Mouse (Mus musculus): ENCODE data around the gene Hdac7. TPM values are rescaled to one million over a fixed set of nuclear protein-coding genes. Genes with fewer than 3 reads are reported as not detected.

Gene Hdac7
- total and polyA plus RNA-seq, 2 experiments from 2014 or later = 24.2 to 29.2 TPM

DNA sequence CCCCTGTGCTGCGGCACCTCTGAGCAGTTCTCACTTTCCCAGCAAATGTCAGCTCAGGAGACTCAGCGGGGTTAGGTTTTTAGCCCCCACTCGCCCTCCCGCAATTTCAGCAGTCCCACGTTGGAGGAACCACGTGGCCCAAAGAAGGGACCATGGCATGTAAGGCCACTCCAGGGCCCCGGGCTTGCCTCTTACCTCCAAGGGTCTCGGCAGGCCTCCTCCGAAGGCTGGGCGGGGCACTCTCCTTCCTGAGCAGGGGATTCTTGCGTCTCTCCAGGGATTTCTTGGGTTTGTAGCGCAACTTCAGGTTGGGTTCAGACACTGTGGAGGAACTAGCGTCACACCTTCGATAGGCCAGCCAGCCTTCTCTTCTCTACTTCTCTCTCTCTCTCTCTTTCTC, 35.1 kb downstream of the Hdac7 start:
- no peaks in the 10 kb centered on the region for H3K9me3 ChIP-seq (ENCODE audit: low read length)
- 92% methylated on average over 14 of the region's 14 CpGs for WGBS
- peaks cover 39% of the 10 kb centered on the region for H3K36me3 ChIP-seq (ENCODE audit: insufficient read depth, low read length)
- H3K4me1 ChIP-seq (ENCODE audit: insufficient read depth, low read length) = peaks cover 10% of the 10 kb centered on the region; the same call in 1 of the 2 replicates
- no peaks in the 10 kb centered on the region for H3K27me3 ChIP-seq (ENCODE audit: insufficient read depth, low read length)
- no peak overlapping the region for H3K27ac ChIP-seq (ENCODE audit: low read depth, low read length)
- no peak overlapping the region for H3K9ac ChIP-seq (replicated peaks; ENCODE audit: low read length, poor library complexity, severe bottlenecking)
- no peak overlapping the region for H3K4me3 ChIP-seq (ENCODE audit: low read depth, low read length)
- no peak for ATAC-seq (ENCODE audit: low FRiP score)
- H3K4me2 ChIP-seq (ENCODE audit: low read depth, low read length, poor library complexity, severe bottlenecking) = no peak overlapping the region
- DNase-seq (ENCODE audit: low spot score) = no peak
- no peak for TF ChIP-seq CTCF (IDR thresholded peaks at IDR 0.05)

DNA sequence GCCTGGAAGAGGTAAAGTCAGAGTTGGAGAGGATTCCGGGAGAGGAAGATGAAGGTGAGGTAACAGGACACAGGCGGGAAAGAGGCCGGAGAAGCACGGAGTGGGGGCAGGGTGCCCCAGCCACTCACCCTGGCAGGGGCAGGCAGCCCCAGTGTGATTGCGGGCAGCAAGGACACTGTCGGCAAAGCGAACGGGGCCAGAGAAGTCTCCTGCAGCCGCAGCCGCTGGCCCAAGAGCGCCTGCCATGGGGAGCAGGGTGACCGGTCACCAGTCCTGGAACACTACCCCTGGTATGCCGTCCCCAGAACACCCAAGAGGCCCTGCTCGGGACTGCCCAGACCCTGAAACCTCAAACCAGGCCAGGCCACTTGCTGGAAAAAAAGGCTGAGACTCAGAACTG, 35.8 kb downstream of the Hdac7 start:
- no peak overlapping the region for H3K4me2 ChIP-seq (ENCODE audit: low read depth, low read length, poor library complexity, severe bottlenecking)
- no peaks in the 10 kb centered on the region for H3K9me3 ChIP-seq (ENCODE audit: low read length)
- H3K27ac ChIP-seq (ENCODE audit: low read depth, low read length) = no peak overlapping the region
- H3K4me1 ChIP-seq (ENCODE audit: insufficient read depth, low read length) = peaks cover 8% of the 10 kb centered on the region; the same call in 1 of the 2 replicates
- no peak for TF ChIP-seq CTCF (IDR thresholded peaks at IDR 0.05)
- 85% methylated on average over 14 of the region's 14 CpGs for WGBS
- no peak for DNase-seq (ENCODE audit: low spot score)
- H3K36me3 ChIP-seq (ENCODE audit: insufficient read depth, low read length) = peaks cover 39% of the 10 kb centered on the region
- no peaks in the 10 kb centered on the region for H3K27me3 ChIP-seq (ENCODE audit: insufficient read depth, low read length)
- ATAC-seq (ENCODE audit: low FRiP score) = no peak
- no peak overlapping the region for H3K9ac ChIP-seq (replicated peaks; ENCODE audit: low read length, poor library complexity, severe bottlenecking)
- no peak overlapping the region for H3K4me3 ChIP-seq (ENCODE audit: low read depth, low read length)

DNA sequence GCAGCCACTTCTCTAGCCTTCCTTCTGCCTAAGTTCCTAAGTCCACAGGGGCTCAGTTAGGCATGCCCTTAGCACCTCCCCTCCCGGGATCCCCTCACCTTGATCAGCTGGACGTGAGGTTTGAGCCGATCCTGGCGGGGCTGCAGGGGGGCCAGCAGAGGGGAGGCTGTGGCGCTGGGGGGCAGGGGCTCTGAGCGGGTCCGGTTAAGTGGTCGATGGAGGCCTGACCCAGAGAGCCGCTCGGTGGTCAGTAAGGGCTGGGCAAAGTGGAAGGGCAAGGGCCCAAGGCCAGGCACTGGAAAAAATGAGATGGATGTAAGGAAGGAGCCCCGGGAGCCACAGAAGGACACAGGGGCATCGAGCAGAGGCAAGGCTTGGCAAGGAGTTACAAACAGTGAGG, 36.4 kb downstream of the Hdac7 start:
- no peak overlapping the region for H3K4me2 ChIP-seq (ENCODE audit: low read depth, low read length, poor library complexity, severe bottlenecking)
- no peaks in the 10 kb centered on the region for H3K27me3 ChIP-seq (ENCODE audit: insufficient read depth, low read length)
- no peak overlapping the region for H3K27ac ChIP-seq (ENCODE audit: low read depth, low read length)
- 74% methylated on average over 12 of the region's 12 CpGs for WGBS
- no peak for DNase-seq (ENCODE audit: low spot score)
- H3K9me3 ChIP-seq (ENCODE audit: low read length) = no peaks in the 10 kb centered on the region
- H3K4me3 ChIP-seq (ENCODE audit: low read depth, low read length) = no peak overlapping the region
- ATAC-seq (ENCODE audit: low FRiP score) = no peak
- H3K9ac ChIP-seq (replicated peaks; ENCODE audit: low read length, poor library complexity, severe bottlenecking) = no peak overlapping the region
- TF ChIP-seq CTCF (IDR thresholded peaks at IDR 0.05) = no peak
- H3K4me1 ChIP-seq (ENCODE audit: insufficient read depth, low read length) = peaks cover 7% of the 10 kb centered on the region; the same call in 1 of the 2 replicates
- peaks cover 39% of the 10 kb centered on the region for H3K36me3 ChIP-seq (ENCODE audit: insufficient read depth, low read length)

DNA sequence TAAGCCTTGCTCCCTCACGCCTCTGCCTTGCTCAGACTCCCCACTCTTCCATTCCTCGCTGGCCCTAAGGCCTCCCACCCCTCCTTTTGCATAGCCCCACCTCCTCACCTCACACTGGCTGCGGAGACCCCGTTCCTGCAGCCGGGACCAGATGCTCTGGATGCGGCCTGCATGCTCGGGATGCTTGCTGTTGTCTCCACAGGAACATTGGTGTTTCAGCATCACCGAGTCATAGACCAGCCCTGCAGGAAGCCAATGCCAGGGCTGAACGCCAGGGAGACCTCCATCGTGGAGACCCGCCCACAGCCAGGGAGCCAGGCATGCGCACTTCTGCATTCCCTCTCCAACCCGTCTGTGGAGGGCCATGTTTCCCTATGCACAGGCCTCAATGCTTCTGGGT, 41.7 kb downstream of the Hdac7 start:
- Histone ChIP-seq H3K4me1 (ENCODE audit: insufficient read depth, low read length) (peaks cover 5% of the 10 kb centered on the region; the same call in 1 of the 2 replicates), H3K9me3 (ENCODE audit: low read length) (no peaks in the 10 kb centered on the region), H3K27me3 (ENCODE audit: insufficient read depth, low read length) (no peaks in the 10 kb centered on the region), H3K27ac (ENCODE audit: low read depth, low read length) (peak overlapping the region; percentile 32; the same call in 1 of the 2 replicates), H3K4me2 (ENCODE audit: low read depth, low read length, poor library complexity, severe bottlenecking) (peak overlapping the region; percentile 40), H3K9ac (replicated peaks; ENCODE audit: low read length, poor library complexity, severe bottlenecking) (peak overlapping the region; percentile 51; the same call in 1 of the 2 replicates), H3K36me3 (ENCODE audit: insufficient read depth, low read length) (peaks cover 32% of the 10 kb centered on the region), H3K4me3 (ENCODE audit: low read depth, low read length) (peak overlapping the region; percentile 12; the same call in 1 of the 2 replicates)
- DNase-seq (ENCODE audit: low spot score) (peak; percentile 84), ATAC-seq (ENCODE audit: low FRiP score) (peak; percentile 57)
- WGBS = 18% methylated on average over 13 of the region's 13 CpGs
- TF ChIP-seq CTCF (IDR thresholded peaks at IDR 0.05) = peak; percentile 38

DNA sequence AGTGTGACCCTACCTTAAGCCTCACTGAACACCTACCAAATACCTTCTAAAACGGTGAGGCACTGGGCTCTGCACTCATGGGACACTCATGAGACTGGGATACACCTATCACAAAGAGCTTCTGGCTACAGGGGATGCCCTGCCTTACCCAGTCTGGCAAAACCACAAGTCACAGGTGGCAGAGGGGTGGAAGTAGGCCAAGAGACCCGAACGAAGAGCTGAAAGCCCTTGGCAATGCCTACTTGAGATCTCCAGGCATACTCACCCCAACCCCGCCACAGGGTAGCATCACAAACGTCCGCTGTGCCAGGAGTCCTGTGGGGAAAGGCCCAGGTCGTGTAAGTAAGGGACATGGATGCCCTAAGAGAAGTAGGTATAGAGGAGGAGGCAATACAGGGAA, 42.5 kb downstream of the Hdac7 start:
- Histone ChIP-seq H3K27ac (ENCODE audit: low read depth, low read length) (0 out of 2 replicates have a peak overlapping the region, but pooled peaks have one; percentile 32), H3K4me1 (ENCODE audit: insufficient read depth, low read length) (peaks cover 5% of the 10 kb centered on the region; the same call in 1 of the 2 replicates), H3K9ac (replicated peaks; ENCODE audit: low read length, poor library complexity, severe bottlenecking) (no peak overlapping the region), H3K9me3 (ENCODE audit: low read length) (no peaks in the 10 kb centered on the region), H3K36me3 (ENCODE audit: insufficient read depth, low read length) (peaks cover 33% of the 10 kb centered on the region), H3K4me3 (ENCODE audit: low read depth, low read length) (no peak overlapping the region), H3K4me2 (ENCODE audit: low read depth, low read length, poor library complexity, severe bottlenecking) (peak overlapping the region; percentile 40), H3K27me3 (ENCODE audit: insufficient read depth, low read length) (no peaks in the 10 kb centered on the region)
- DNase-seq (ENCODE audit: low spot score) (no peak), ATAC-seq (ENCODE audit: low FRiP score) (no peak)
- TF ChIP-seq CTCF (IDR thresholded peaks at IDR 0.05) = no peak
- WGBS = 77% methylated on average over 7 of the region's 7 CpGs

DNA sequence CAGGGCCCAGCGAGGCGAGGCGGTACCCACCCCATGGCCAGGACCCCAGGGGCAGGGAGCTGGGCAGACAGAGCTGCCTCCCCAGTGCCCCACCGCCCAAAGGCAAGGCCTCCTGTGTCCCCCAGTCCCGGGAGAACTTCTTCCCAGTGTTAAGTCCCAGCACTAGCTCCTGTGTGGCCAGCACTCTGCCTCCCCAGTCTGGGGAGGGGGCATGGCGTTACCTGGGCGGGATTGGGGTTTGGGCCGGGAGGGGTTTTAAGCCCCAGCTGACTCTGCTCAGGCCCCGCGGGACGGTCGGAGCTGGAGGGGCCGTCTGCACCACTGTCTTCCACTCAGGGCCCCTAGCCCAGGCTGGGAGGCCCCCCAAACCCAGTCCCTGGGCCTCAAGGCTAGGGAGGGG, 43.4 kb downstream of the Hdac7 start:
- no peak for ATAC-seq (ENCODE audit: low FRiP score)
- Histone ChIP-seq H3K4me2 (ENCODE audit: low read depth, low read length, poor library complexity, severe bottlenecking) (no peak overlapping the region), H3K9ac (replicated peaks; ENCODE audit: low read length, poor library complexity, severe bottlenecking) (no peak overlapping the region), H3K27me3 (ENCODE audit: insufficient read depth, low read length) (no peaks in the 10 kb centered on the region), H3K9me3 (ENCODE audit: low read length) (no peaks in the 10 kb centered on the region), H3K36me3 (ENCODE audit: insufficient read depth, low read length) (peaks cover 35% of the 10 kb centered on the region), H3K27ac (ENCODE audit: low read depth, low read length) (no peak overlapping the region), H3K4me1 (ENCODE audit: insufficient read depth, low read length) (peaks cover 5% of the 10 kb centered on the region; the same call in 1 of the 2 replicates), H3K4me3 (ENCODE audit: low read depth, low read length) (no peak overlapping the region)
- WGBS = 87% methylated on average over 13 of the region's 13 CpGs
- DNase-seq (ENCODE audit: low spot score) = no peak
- no peak for TF ChIP-seq CTCF (IDR thresholded peaks at IDR 0.05)

Data from midbrain, postnatal 0 days (tissue).